Mouse (Mus musculus) small intestine, adult 2 months (tissue): Measurements from ENCODE around the gene Pappa2. TPM values are rescaled to one million over a fixed set of nuclear protein-coding genes. Genes with fewer than 3 reads are reported as not detected.

Experiments
- H3K27ac ChIP-seq: fragments of 200-500 bp; 2 replicates; pipeline ENCODE4 v1.5.1; 2012; ENCODE audit warnings: low read depth, low read length, control low read depth, inconsistent platforms; ENCODE audit not compliant: insufficient read depth
- H3K27me3 ChIP-seq: fragments of 200-500 bp; 2 replicates; pipeline ENCODE4 v1.6.1; 2012; ENCODE audit warnings: mild to moderate bottlenecking, moderate library complexity, low read length, inconsistent platforms; ENCODE audit not compliant: control insufficient read depth, insufficient read depth
- H3K36me3 ChIP-seq: fragments of 200-500 bp; 2 replicates; pipeline ENCODE4 v1.6.1; 2012; ENCODE audit warnings: mild to moderate bottlenecking, low read length, control low read depth, inconsistent platforms; ENCODE audit not compliant: control insufficient read depth, insufficient read depth
- H3K4me1 ChIP-seq: fragments of 200-500 bp; 2 replicates; pipeline ENCODE4 v1.6.1; 2012; ENCODE audit warnings: low read length, inconsistent platforms, mixed read lengths; ENCODE audit not compliant: control insufficient read depth, insufficient read depth, insufficient read length
- H3K4me3 ChIP-seq: fragments of 200-500 bp; 2 replicates; pipeline ENCODE4 v1.5.1; 2012; ENCODE audit warnings: low read depth, mild to moderate bottlenecking, control low read depth, inconsistent platforms, low read length, moderate library complexity
- CTCF ChIP-seq: fragments of 200-500 bp; IDR thresholded peaks from 2 replicates; pipeline ENCODE4 v1.5.1; 2012; ENCODE audit warnings: low read depth, mild to moderate bottlenecking, control low read depth, inconsistent platforms, low read length, moderate library complexity, mixed read lengths; ENCODE audit not compliant: insufficient replicate concordance, insufficient read length; ENCODE audit errors: extremely low read depth
- POLR2A ChIP-seq: fragments of 200-500 bp; IDR thresholded peaks from 2 replicates; pipeline ENCODE4 v1.6.1; 2012; ENCODE audit warnings: low read depth, mild to moderate bottlenecking, control low read depth, inconsistent platforms, low read length, moderate library complexity
- whole genome bisulfite sequencing: fragments of 180-500 bp; shearing (Covaris S2); methylation state at CpG from one replicate; pipeline ENCODE4 v1.1.7; 2018; 5-methylcytosine and 5-hydroxymethylcytosine counted together
- polyA plus RNA-seq: library from polyadenylated mRNA; depleted of rRNA; stranded (reverse); fragments of >200 nt; gene quantifications from 2 replicates; pipeline ENCODE4 v1.2.3, GENCODE M21; 2012

Pappa2 gene
- polyA plus RNA-seq, 1 experiment, result 0.09 TPM

- Histone ChIP-seq H3K4me3 (no peak overlapping the region), H3K36me3 (no peaks in the 10 kb centered on the region), H3K4me1 (no peaks in the 10 kb centered on the region), H3K27ac (no peak overlapping the region), H3K27me3 (no peaks in the 10 kb centered on the region)
- TF ChIP-seq POLR2A (no peak), CTCF (no peak)
- 85% methylated on average over 7 of the region's 7 CpGs for WGBS
These were observed 23.9 kb downstream of the Pappa2 start for GRCm38 (mm10) chr1:158956361-158956760.

- TF ChIP-seq POLR2A (no peak), CTCF (no peak)
- WGBS, result 64% methylated on average over 6 of the region's 6 CpGs
- no peaks in the 10 kb centered on the region for H3K27me3 ChIP-seq
- H3K4me3 ChIP-seq, result no peak overlapping the region
- H3K4me1 ChIP-seq, result no peaks in the 10 kb centered on the region
- no peaks in the 10 kb centered on the region for H3K36me3 ChIP-seq
- H3K27ac ChIP-seq, result no peak overlapping the region
These were observed 25.5 kb downstream of the Pappa2 start for GRCm38 (mm10) chr1:158954785-158955184.

- no peaks in the 10 kb centered on the region for H3K4me1 ChIP-seq
- H3K27ac ChIP-seq, result no peak overlapping the region
- H3K4me3 ChIP-seq, result no peak overlapping the region
- TF ChIP-seq POLR2A, result no peak
- TF ChIP-seq CTCF, result peak; percentile 56; the same call in 1 of the 2 replicates
- H3K27me3 ChIP-seq, result no peaks in the 10 kb centered on the region
- WGBS, result 42% methylated on average over 6 of the region's 6 CpGs
- H3K36me3 ChIP-seq, result no peaks in the 10 kb centered on the region
These were observed 26.6 kb downstream of the Pappa2 start for GRCm38 (mm10) chr1:158953479-158954207.

- Histone ChIP-seq H3K4me1 (no peaks in the 10 kb centered on the region), H3K36me3 (no peaks in the 10 kb centered on the region), H3K4me3 (no peak overlapping the region), H3K27me3 (no peaks in the 10 kb centered on the region), H3K27ac (no peak overlapping the region)
- TF ChIP-seq POLR2A, result no peak
- TF ChIP-seq CTCF, result no peak
- WGBS, result 87% methylated on average over 6 of the region's 6 CpGs
These were observed 31.2 kb downstream of the Pappa2 start for GRCm38 (mm10) chr1:158949041-158949440.

GRCm38 (mm10) chr1:158947981-158948735 lies 32.1 kb downstream of the Pappa2 start:
- Histone ChIP-seq H3K4me3 (no peak overlapping the region), H3K4me1 (no peaks in the 10 kb centered on the region), H3K27me3 (no peaks in the 10 kb centered on the region), H3K27ac (no peak overlapping the region), H3K36me3 (no peaks in the 10 kb centered on the region)
- WGBS, result 55% methylated on average over 6 of the region's 6 CpGs
- TF ChIP-seq POLR2A (no peak), CTCF (no peak)

GRCm38 (mm10) chr1:158944936-158945335 lies 35.4 kb downstream of the Pappa2 start:
- no peak overlapping the region for H3K4me3 ChIP-seq
- H3K4me1 ChIP-seq, result no peaks in the 10 kb centered on the region
- no peaks in the 10 kb centered on the region for H3K36me3 ChIP-seq
- no peak overlapping the region for H3K27ac ChIP-seq
- 51% methylated on average over 4 of the region's 4 CpGs for WGBS
- H3K27me3 ChIP-seq, result no peaks in the 10 kb centered on the region
- TF ChIP-seq POLR2A (no peak), CTCF (no peak)

- Histone ChIP-seq H3K27me3 (no peaks in the 10 kb centered on the region), H3K4me1 (no peaks in the 10 kb centered on the region), H3K27ac (no peak overlapping the region), H3K36me3 (no peaks in the 10 kb centered on the region), H3K4me3 (no peak overlapping the region)
- TF ChIP-seq CTCF, result no peak
- 69% methylated on average over 3 of the region's 3 CpGs for WGBS
These were observed 37.4 kb downstream of the Pappa2 start for GRCm38 (mm10) chr1:158942864-158943263.
